Mouse (Mus musculus) gastrocnemius, adult 2 months (tissue): Measurements from ENCODE around the gene Pelp1. TPM values are rescaled to one million over a fixed set of nuclear protein-coding genes. Genes with fewer than 3 reads are reported as not detected.
"Not testable (repeated sequence)": the region's sequence is repeated elsewhere in the genome, so short reads cannot be mapped to it uniquely, and the experiment has no call there.

Experiments
- DNase-seq: peaks from one replicate; pipeline ENCODE4 v3.0.0; 2022
- H3K27ac ChIP-seq: fragments of 200-600 bp; 2 replicates; pipeline ENCODE4 v1.8.1; 2022; ENCODE audit warnings: mild to moderate bottlenecking
- H3K4me3 ChIP-seq: fragments of 200-600 bp; 2 replicates; pipeline ENCODE4 v1.8.1; 2022; ENCODE audit warnings: mild to moderate bottlenecking, moderate library complexity
- CTCF ChIP-seq: fragments of 200-600 bp; IDR thresholded peaks from 2 replicates; pipeline ENCODE4 v1.8.1; 2022; ENCODE audit warnings: antibody characterized with exemption, mild to moderate bottlenecking, moderate library complexity
- intact Hi-C: fragments of 180-260 bp; cut with DNase I; formaldehyde crosslinking; loops from one replicate; pipeline ENCODE4 v1.15.1; 2025
- total RNA-seq, 2 experiments: library from RNA; stranded (reverse); gene quantifications; 2 replicates each; pipeline ENCODE4 v1.2.3; 2021

Gene Pelp1
- total RNA-seq, 2 experiments from 2014 or later, result 18.5 to 18.7 TPM

DNA sequence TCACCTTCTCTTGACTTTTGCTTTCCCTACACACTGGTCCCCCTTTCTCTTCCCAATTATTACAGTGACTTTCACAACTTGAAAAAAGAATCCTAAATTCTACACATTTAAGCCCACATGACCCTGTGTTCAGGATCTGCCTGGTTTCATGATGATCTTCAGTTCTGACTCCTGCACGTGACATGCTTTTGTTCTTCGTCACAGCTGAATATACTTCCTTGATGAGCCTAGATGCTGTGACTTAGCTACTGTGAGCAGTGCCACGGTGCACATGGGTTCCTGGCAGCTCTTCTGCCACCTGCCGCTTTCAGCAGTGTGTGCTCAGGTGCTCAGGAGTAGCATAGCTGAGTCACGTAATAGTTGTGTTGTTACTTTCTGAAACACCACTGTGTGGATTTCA lies 2.8 kb upstream of the Pelp1 start:
- intact Hi-C loops, result loop anchor here (5.0 to 10.0 kb wide), 2 partner anchors 210 to 342 kb away; no protein-coding TSS in a partner anchor
- DNase-seq, result no peak
- Histone ChIP-seq H3K27ac (no peak overlapping the region), H3K4me3 (no peak overlapping the region)
- TF ChIP-seq CTCF, result no peak

GRCm38 (mm10) chr11:70410297-70410643 lies 439 bp upstream of the Pelp1 start:
- H3K27ac ChIP-seq, result peak overlapping the region; percentile 96
- no peak for DNase-seq
- intact Hi-C loops, result loop anchor here (5.0 to 10.0 kb wide), 2 partner anchors 212 to 345 kb away; no protein-coding TSS in a partner anchor
- H3K4me3 ChIP-seq, result peak overlapping the region; percentile 77
- TF ChIP-seq CTCF, result no peak

- no peak for DNase-seq
- H3K27ac ChIP-seq, result no peak overlapping the region
- intact Hi-C loops, result no loop called here
Observed at GRCm38 (mm10) chr11:70403598-70403997, 6.2 kb downstream of the Pelp1 start.

DNA sequence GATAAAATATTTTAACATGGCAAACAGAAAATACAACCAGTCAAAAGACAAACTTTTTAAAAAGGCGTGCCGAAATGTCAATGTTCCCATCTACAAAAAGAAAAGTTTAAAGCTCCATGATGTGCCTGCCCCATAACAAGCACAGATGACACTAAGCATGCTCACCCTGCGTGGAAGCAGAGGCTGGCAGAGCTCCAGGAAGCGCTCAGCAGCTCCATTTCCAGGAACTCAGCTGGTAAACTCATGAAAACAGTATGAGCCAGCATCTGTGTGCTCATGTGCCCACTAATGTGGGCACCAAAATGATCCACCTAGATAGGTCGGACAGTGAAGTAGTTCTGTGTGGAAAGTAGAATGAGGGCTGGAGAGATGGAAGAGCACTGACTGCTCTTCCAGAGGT lies 20.4 kb downstream of the Pelp1 start:
- Histone ChIP-seq H3K27ac (no peak overlapping the region), H3K4me3 (no peak overlapping the region)
- no peak for DNase-seq
- intact Hi-C loops, result no loop called here
- TF ChIP-seq CTCF, result no peak

More at GRCm38 (mm10) chr11:70403598-70403997, 6.2 kb downstream of the Pelp1 start:
- no peak for TF ChIP-seq CTCF
- no peak overlapping the region for H3K4me3 ChIP-seq

- no peak for DNase-seq
- no peak for TF ChIP-seq CTCF
- H3K4me3 ChIP-seq, result no peak overlapping the region
- intact Hi-C loops, result no loop called here
- no peak overlapping the region for H3K27ac ChIP-seq
Observed at GRCm38 (mm10) chr11:70387436-70387835, 22.4 kb downstream of the Pelp1 start.

DNA sequence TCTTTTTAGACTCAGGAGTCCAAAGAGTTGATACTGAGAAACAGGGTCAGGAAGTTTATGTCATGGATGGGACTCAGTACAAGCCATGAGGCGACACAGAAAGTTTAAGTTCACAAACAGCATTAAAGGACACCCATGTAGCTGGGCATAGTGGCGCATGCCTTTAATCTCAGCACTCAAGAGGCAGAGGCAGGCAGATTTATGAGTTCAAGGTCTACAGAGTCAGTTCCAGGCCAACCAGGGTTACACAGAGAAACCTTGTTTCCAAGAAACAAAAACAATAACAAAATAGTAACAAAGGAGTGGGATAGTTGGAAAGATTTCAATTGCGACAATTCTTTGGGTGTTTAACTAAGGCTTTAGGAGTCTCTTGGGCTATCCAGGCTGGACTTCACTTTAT lies 25.7 kb downstream of the Pelp1 start:
- no peak overlapping the region for H3K4me3 ChIP-seq
- no peak overlapping the region for H3K27ac ChIP-seq
- intact Hi-C loops, result no loop called here
- TF ChIP-seq CTCF, result no peak
- DNase-seq, result no peak

DNA sequence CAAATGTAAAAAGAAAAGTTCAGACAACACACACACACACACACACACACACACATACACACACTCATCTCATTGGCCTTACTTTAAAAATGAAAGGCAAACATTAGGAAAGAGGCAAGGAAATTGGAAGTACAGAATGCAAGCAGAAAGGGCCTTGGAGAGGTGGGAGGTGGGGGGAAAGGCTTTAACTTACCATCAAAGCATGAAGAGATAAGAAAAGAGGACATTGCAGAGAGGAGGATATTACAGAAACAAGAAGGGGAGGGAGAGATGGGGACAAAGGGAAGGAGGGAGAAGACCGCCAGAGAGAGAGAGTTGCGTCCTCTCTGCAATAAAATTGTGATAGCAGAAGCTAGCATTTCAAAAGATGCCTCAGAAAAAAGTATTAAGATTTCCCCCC lies 28.5 kb downstream of the Pelp1 start:
- no peak for DNase-seq
- no peak for TF ChIP-seq CTCF
- intact Hi-C loops, result no loop called here
- Histone ChIP-seq H3K4me3 (no peak overlapping the region), H3K27ac (no peak overlapping the region)

- intact Hi-C loops, result no loop called here
- DNase-seq, result no peak
- TF ChIP-seq CTCF, result no peak
- Histone ChIP-seq H3K27ac (no peak overlapping the region), H3K4me3 (no peak overlapping the region)
Observed at GRCm38 (mm10) chr11:70380478-70381005, 29.3 kb downstream of the Pelp1 start.

DNA sequence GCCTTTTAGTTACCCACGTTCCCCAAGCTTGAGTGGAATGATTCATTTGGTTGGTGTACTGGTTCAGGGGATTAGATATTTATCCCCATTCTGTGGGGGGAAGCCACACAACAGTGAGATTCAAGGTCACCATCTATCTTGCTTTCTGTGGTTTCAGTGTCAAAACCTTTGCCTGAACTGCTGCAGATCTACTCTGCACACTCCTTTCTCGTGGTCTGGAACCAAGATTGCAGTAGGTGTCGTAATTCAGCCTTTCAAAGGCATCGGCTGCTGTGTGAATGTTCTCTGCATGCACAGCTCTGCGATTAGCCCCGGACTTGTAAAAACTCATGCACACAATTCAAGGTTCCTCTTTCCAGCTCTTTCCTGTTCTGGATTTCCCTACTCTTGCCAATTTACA lies 33.8 kb downstream of the Pelp1 start:
- H3K4me3 ChIP-seq, result no peak overlapping the region
- intact Hi-C loops, result no loop called here
- TF ChIP-seq CTCF, result no peak
- no peak overlapping the region for H3K27ac ChIP-seq
- DNase-seq, result no peak

GRCm38 (mm10) chr11:70374302-70374701 lies 35.5 kb downstream of the Pelp1 start:
- H3K27ac ChIP-seq, result no peak overlapping the region
- TF ChIP-seq CTCF, result no peak

DNA sequence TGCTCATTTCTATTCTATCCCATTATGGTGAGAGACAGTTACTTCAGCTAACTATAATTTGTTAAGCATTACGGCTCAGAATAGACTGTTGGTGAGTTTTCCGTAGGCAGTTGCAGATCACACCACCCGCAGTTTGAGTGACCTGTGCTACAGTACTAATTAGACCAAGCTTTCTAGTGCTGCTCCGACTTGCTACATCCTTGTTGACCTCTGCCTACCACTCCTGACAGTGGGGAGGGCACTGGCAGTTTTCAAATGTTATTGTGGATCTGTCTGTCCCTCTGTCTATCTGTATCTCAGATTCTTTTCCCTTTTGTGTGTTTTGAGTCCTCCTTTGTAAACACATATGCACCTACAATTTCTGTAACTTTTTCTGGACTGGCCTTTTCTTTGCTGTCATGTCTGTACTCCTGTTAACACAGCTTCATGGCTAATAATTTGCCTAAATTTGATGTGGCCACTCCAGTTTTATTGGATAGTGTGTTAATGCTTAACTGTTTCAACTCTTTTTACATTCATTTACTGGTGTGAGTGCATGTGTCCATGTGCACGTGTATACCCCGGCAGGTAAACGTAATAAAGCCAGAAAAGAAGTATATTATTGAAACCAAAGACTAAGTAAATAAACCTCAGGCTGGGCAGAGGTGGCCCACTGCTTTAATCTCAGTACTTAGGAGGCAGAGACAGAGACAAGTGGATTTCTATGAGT lies 36.8 kb downstream of the Pelp1 start:
- intact Hi-C loops, result no loop called here
- TF ChIP-seq CTCF, result no peak
- Histone ChIP-seq H3K27ac (no peak overlapping the region), H3K4me3 (no peak overlapping the region)
- DNase-seq, result no peak

More at GRCm38 (mm10) chr11:70374302-70374701, 35.5 kb downstream of the Pelp1 start:
- H3K4me3 ChIP-seq, result no peak overlapping the region
- no peak for DNase-seq
- intact Hi-C loops, result no loop called here

DNA sequence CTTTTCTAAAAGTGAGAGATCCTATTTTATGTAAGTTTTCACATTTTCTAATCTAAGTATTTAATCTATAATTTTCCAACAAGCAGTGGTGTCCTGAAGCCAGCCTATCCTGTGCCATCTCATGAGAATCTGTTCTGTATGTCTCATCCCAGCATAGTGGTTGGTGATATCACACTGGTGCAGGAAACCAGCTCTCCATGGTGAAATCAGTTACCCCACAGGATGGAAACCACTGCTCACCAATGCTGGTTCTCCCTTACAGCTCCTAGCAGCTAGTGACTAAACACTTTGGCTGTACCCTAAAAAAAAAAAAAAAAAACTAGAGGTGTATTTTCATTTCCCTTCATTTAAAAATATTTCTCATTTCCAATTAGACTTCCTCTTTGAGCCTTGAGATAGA lies 37.4 kb downstream of the Pelp1 start:
- H3K27ac ChIP-seq, result no peak overlapping the region
- DNase-seq, result no peak
- intact Hi-C loops, result no loop called here
- TF ChIP-seq CTCF, result no peak
- no peak overlapping the region for H3K4me3 ChIP-seq

GRCm38 (mm10) chr11:70368626-70369025 lies 41.2 kb downstream of the Pelp1 start:
- H3K4me3 ChIP-seq, intact Hi-C loops, DNase-seq, H3K27ac ChIP-seq: not testable (repeated sequence)

DNA sequence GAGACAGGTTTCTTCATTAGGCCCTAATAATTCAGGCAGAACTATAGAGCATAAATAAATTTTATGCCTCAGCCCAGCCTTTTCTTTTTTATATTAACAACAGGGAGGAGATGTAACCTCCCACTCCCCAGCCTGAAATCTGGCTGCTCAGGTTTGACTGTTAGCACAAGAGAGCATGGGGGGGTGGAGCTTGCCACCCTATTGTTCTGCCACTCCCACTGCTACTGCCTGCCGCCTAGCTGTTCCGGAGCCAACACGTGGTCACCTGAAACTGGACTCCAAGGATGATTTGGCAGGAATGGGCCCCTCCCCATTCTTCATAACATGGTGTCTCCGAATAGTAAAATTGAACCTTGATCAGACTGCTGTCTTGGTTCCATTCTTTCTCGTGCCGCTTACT lies 42.1 kb downstream of the Pelp1 start:
- DNase-seq, H3K4me3 ChIP-seq, intact Hi-C loops, H3K27ac ChIP-seq: not testable (repeated sequence)
